Mouse (Mus musculus) urinary bladder, postnatal 10 days (tissue): ENCODE measurements around the gene Rab11fip4.

Source experiments
- DNase-seq: peaks from one replicate; pipeline ENCODE4 v3.0.0; 2022; ENCODE audit warnings: low spot score

The Rab11fip4 gene

GRCm38 (mm10) chr11:79738725-79739558 lies 147.9 kb downstream of the Rab11fip4 start:
- no peak for DNase-seq

- DNase-seq, result no peak
Measured at GRCm38 (mm10) chr11:79740740-79741512, 149.9 kb downstream of the Rab11fip4 start.

DNA sequence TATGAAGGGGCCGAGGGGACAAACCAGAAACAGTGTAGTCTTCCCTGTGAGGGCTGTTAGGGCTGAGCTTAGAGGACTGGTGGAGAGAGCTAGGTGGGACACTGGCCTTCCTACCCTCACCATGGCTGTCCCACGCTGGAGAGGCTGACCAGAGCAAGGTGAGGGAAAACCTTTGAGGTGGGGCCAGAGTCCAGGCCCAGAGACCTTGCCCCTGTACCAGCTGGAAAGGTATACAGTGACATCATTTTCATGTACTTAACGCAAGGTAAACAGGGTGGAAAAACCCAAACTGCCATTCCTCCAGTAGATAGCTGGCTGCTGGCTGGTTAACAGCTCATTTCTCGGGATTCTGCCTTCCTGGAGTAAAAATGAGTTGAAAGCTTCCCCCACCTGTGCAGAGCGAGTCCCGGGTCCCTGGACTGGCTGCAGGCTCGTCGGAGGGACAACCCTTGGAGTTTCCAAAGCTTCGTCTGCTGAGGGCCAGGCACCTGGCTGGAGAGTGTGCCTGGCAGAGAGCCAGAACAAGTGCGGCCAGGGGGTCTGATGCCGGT lies 155.6 kb downstream of the Rab11fip4 start:
- no peak for DNase-seq
